Mouse (Mus musculus) myocyte (in vitro differentiated cells): ENCODE measurements around the gene Nod2.

ENCODE experiments used
- MAX ChIP-seq: IDR thresholded peaks from one replicate; pipeline ENCODE4 v1.6.1; 2011; ENCODE audit warnings: low read depth, mild to moderate bottlenecking, control low read depth
- MYOG ChIP-seq, 3 experiments: IDR thresholded peaks; one replicate each; pipeline ENCODE4 v1.6.1; 2011; ENCODE audit warnings: control low read depth in 2 of 3, low read depth in 2 of 3, mild to moderate bottlenecking in 2 of 3; ENCODE audit not compliant: insufficient read length in 2 of 3, control insufficient read depth in 1 of 3, insufficient read depth in 1 of 3
- POLR2A ChIP-seq: IDR thresholded peaks from one replicate; pipeline ENCODE4 v1.6.1; 2011; ENCODE audit warnings: low read depth, mild to moderate bottlenecking, control low read depth, moderate library complexity; ENCODE audit not compliant: insufficient read length
- TCF3 ChIP-seq: IDR thresholded peaks from one replicate; pipeline ENCODE4 v1.6.1; 2011; ENCODE audit warnings: low read depth, control low read depth; ENCODE audit not compliant: insufficient read length

- TF ChIP-seq MYOG (IDR thresholded peaks at IDR 0.05; ENCODE audit: control insufficient read depth in 1 of 3, insufficient read depth in 1 of 3, insufficient read length in 2 of 3, low read depth in 2 of 3) = no peak
- no peak for TF ChIP-seq MAX
- no peak for TF ChIP-seq POLR2A
- no peak for TF ChIP-seq TCF3
Measured at GRCm38 (mm10) chr8:88621408-88621807, 25.7 kb upstream of the Nod2 start.
